Mouse (Mus musculus): Measurements from ENCODE around the gene Wdr49. TPM values are rescaled to one million over a fixed set of nuclear protein-coding genes. Genes with fewer than 3 reads are reported as not detected.

Wdr49 gene
- polyA plus RNA-seq, 1 experiment from 2014 or later, result not detected

- no peak within 1 kb of the TSS for H3K4me2 ChIP-seq (ENCODE audit: low read length)
- H3K27me3 ChIP-seq (ENCODE audit: control insufficient read depth, insufficient read depth, low read length), result no peaks in the 10 kb centered on the region
- H3K4me3 ChIP-seq (ENCODE audit: control insufficient read depth in 1 of 2, insufficient read depth in 1 of 2, low read depth in 1 of 2, low read length in 2 of 2), result no peak within 1 kb of the TSS
- H3K4me1 ChIP-seq (ENCODE audit: control insufficient read depth in 2 of 2, insufficient read depth in 2 of 2, low read length in 2 of 2), result 0 out of 4 replicates have a peak, but pooled peaks cover 0 to 3% of the 10 kb centered on the region in 2 experiments
- H3K27ac ChIP-seq (replicated peaks in 1 of 2; ENCODE audit: control insufficient read depth in 1 of 2, insufficient read depth in 1 of 2, low read depth in 2 of 2, low read length in 2 of 2), result no peak within 1 kb of the TSS
- no peaks in the 10 kb centered on the region for H3K36me3 ChIP-seq (ENCODE audit: control insufficient read depth, insufficient read depth, low read length)
- no peaks in the 10 kb centered on the region for H3K9me3 ChIP-seq (ENCODE audit: control insufficient read depth, low read length)
- WGBS, result 72% methylated on average over 2 of the region's 2 CpGs
- no peak within 1 kb of the TSS for H3K9ac ChIP-seq (ENCODE audit: low read length)
- no peak for ATAC-seq (ENCODE audit: insufficient number of reproducible peaks, insufficient read depth, low FRiP score, low read depth)
Measured at GRCm38 (mm10) chr3:75269978-75270377, 212.0 kb downstream of the Wdr49 start, which contains the start of gene Serpini2. Gene Serpini2, minus strand, starts transcription at chr3:75270078.

- Histone ChIP-seq H3K9me3 (ENCODE audit: control insufficient read depth, low read length) (no peaks in the 10 kb centered on the region), H3K9ac (ENCODE audit: low read length) (no peak overlapping the region), H3K27ac (replicated peaks in 1 of 2; ENCODE audit: control insufficient read depth in 1 of 2, insufficient read depth in 1 of 2, low read depth in 2 of 2, low read length in 2 of 2) (no peak overlapping the region), H3K4me1 (ENCODE audit: control insufficient read depth in 2 of 2, insufficient read depth in 2 of 2, low read length in 2 of 2) (no peaks in the 10 kb centered on the region), H3K4me3 (ENCODE audit: control insufficient read depth in 1 of 2, insufficient read depth in 1 of 2, low read depth in 1 of 2, low read length in 2 of 2) (no peak overlapping the region), H3K27me3 (ENCODE audit: control insufficient read depth, insufficient read depth, low read length) (no peaks in the 10 kb centered on the region), H3K4me2 (ENCODE audit: low read length) (no peak overlapping the region), H3K36me3 (ENCODE audit: control insufficient read depth, insufficient read depth, low read length) (no peaks in the 10 kb centered on the region)
- ATAC-seq (ENCODE audit: insufficient number of reproducible peaks, insufficient read depth, low FRiP score, low read depth), result no peak
Measured at GRCm38 (mm10) chr3:75259356-75259755, 222.6 kb downstream of the Wdr49 start.

Other genes with a start within 250 kb of the Wdr49 start
- not detected in 2 replicates for gene Serpini2, start 212.1 kb downstream of the Wdr49 start, polyA plus RNA-seq (2014; fragmentation: Nextera tagmentation; extraction: Ambion mirVana)
- 58.4 and 66.6 TPM in 2 replicates for gene Pdcd10, start 74.7 kb upstream of the Wdr49 start, polyA plus RNA-seq (2014; fragmentation: Nextera tagmentation; extraction: Ambion mirVana)
- 1.4 and 1.7 TPM in 2 replicates for gene Serpini1, start 75.4 kb upstream of the Wdr49 start, polyA plus RNA-seq (2014; fragmentation: Nextera tagmentation; extraction: Ambion mirVana)